Mouse (Mus musculus): ENCODE measurements around the gene N4bp3. TPM values are rescaled to one million over a fixed set of nuclear protein-coding genes. Genes with fewer than 3 reads are reported as not detected.

The N4bp3 gene
- total RNA-seq (2023) = 1 to 10 TPM; 3.0 to 4.8 TPM

GRCm38 (mm10) chr11:51650691-51651515, at the start of gene N4bp3, which contains the start of gene D930048N14Rik:
N4bp3 (minus strand) TSS chr11:51650842.
D930048N14Rik (plus strand) TSS chr11:51650954.

DNA sequence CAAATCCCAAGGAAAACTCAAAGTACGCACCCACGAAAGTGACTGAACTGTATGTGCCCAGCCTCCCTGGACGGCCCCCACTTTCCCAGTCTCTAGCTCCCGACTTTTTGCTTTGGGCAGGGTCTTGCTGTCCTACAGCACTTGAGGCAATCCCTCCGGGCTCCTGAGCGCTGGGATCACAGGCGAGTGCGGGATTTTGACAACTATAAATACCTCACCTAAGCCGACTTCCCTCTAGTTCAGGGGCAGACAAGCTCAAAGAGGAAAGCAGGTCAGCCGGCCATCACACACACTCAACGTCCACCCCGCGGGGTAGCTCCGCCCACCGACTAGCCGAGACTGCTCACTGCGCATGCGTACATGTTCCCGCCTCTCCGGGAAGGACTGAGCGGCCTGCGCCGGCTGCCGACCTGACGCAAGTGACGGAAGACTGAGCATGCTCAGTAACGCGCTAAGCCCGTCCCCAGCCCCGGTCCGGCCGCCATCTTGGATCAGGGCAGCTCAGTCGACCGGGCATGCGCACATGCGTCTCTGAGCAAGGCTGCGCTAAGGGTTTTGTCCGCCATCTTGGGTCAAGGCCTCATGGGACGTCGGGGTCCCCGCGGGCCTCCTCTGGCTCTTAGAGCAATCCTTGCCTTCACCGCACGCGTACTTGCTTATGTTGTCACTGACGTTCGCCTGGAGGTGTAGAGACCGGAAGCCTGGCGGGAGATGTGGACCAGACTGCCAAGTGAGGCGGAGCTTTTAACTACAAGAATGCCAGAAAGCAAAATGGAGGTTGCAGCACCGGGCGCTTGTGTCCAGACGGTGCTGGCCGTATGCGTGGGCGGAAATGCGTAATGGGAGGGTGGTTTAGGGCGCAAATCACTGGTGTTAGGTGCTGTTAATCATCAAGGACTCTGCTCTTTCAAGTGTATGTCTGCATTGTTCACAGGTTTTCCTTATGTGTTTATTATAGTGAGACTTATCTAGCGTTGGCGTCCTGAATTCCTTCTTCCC, 38.0 kb upstream of the N4bp3 start, which contains the start of gene 0610009B22Rik:
Gene 0610009B22Rik (minus strand): TSS at position 545 of the 999 bp plus-strand sequence.

DNA sequence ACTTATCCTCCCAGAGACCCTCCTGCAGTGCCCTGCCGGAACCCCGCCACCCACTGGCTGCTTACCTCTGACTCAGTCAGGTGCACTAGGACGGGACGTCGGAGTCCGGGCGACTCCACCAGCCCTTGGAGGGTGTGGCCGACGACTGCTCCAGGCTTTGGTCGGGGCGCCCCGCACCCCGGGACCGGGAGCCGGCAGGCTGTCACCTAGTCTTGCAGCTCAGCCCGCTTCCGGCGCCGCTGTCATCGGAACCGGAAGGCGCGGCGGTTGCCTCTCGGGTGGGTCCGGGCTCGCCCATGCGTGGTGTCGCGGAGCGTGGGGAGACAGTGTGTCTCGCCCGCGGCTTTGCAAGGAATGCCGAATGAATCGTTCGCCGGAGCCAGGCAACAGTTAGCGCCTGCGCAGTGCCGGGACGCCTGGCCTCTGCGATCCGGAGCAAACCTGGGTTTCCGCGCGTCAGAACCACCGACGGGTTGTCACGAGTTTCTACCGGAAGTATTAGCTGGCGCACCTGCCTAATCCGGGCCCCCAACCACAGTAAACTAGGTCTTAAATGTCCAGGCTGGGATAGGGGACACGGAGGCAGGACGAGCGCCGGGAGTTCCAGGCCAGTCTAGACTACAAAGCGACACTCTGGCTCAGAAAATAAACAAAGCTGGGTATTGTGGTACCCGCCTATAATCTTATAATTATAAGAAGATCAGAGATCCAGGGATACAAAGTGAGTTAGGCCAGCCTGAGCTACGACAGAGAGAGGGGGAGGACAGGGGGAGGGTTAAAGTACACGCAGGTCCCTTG, 14.9 kb downstream of the N4bp3 start, which contains the start of gene Rmnd5b:
Gene Rmnd5b (minus strand): TSS at position 372 of the 798 bp plus-strand sequence.

GRCm38 (mm10) chr11:51619409-51620060, 31.1 kb downstream of the N4bp3 start, which contains the start of gene Nhp2:
Nhp2 (plus strand) TSS chr11:51619735.

DNA sequence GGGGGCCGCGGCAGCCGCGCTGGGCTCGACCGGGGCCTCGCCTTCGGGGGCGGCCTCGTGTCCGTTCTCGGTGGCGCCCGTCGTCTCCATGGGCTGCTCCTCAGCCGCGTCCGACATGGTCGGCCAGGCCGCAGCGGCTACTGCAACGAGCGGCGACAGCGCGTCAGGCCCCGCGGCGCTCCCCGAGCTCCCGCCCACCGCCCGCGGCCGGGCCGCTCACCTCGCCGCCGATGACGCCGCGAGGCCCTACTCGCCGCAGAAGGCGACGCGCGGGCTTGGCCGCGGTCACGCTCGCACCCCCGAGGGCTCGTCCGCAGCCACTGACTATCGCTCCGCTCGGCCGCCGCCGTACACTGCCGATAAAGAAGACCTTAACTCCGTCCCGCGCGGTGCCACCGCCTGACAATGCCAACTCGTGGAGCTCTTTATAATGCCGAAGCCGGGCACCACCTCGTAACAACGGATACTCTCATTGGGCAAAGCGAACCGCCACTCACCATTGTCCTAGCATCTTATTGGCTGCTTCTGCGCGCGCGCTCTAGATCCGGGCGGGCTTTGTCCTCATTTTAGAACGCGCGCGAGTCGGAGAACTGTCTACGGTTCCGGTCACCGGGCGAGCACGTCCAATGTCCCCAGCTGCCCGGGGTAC, 44.1 kb downstream of the N4bp3 start, which contains the start of gene Hnrnpab:
Gene Hnrnpab (minus strand): TSS at position 401 of the 649 bp plus-strand sequence.

Other genes starting within 250 kb of the N4bp3 start
- gene Phykpl, start 66.1 kb downstream of the N4bp3 start, total RNA-seq (2023) = 1 to 10 TPM; 5.1 to 7.3 TPM
- 100 to 1,000 TPM; 172 to 185 TPM for gene Hnrnpab, start 44.0 kb downstream of the N4bp3 start, total RNA-seq (2023)
- 10 to 100 TPM; 32.5 to 39.1 TPM for gene Nhp2, start 31.1 kb downstream of the N4bp3 start, total RNA-seq (2023)
- 10 to 100 TPM; 62.4 to 64.1 TPM for gene Rmnd5b, start 14.9 kb downstream of the N4bp3 start, total RNA-seq (2023)
- under 1 TPM in 1 of 2 experiments, not detected in 1; 0.47 TPM for gene D930048N14Rik, start 112 bp upstream of the N4bp3 start, total RNA-seq (2023)
- 10 to 100 TPM in 1 of 2 experiments, 1 to 10 TPM in 1; 8.3 to 10.5 TPM for gene 0610009B22Rik, start 38.0 kb upstream of the N4bp3 start, total RNA-seq (2023)
- gene Sec24a, start 112.8 kb upstream of the N4bp3 start, total RNA-seq (2023) = 10 to 100 TPM; 15.0 to 16.0 TPM
- gene Sar1b, start 112.8 kb upstream of the N4bp3 start, total RNA-seq (2023) = 10 to 100 TPM; 23.7 to 26.9 TPM
- gene Jade2, start 206.8 kb upstream of the N4bp3 start, total RNA-seq (2023) = 10 to 100 TPM in 1 of 2 experiments, 1 to 10 TPM in 1; 9.2 to 10.4 TPM

Data from neutrophil, adult 59 days (primary cell).